Mouse (Mus musculus) limb, embryonic 14.5 days (tissue): ENCODE measurements at regions not wholly inside any gene's neighbourhood (a gene's known extent, or its start where the extent isn't known, plus 50 kb on each side); places are given as distances from the start of the nearest gene placed in this dataset.
A peak's percentile ranks its signal among the peaks of the same experiment; 100 is the strongest.

ENCODE experiments used
- ATAC-seq: fragments of 200-750 bp; cut with Nextera tagmentation; 2 replicates; pipeline ENCODE4 v1.8.0; 2017; ENCODE audit warnings: low read depth, moderate number of reproducible peaks, moderate TSS enrichment; ENCODE audit not compliant: low FRiP score
- DNase-seq: peaks from one replicate; pipeline ENCODE4 v3.0.0-alpha.2; 2015; ENCODE audit warnings: low spot score
- H3K27ac ChIP-seq: fragments of 300-500 bp; sonication (generic); replicated peaks from 2 replicates; pipeline ENCODE4 v1.5.1; 2014; ENCODE audit warnings: low read depth, mild to moderate bottlenecking, low read length, moderate library complexity, mixed read lengths
- H3K27me3 ChIP-seq: fragments of 300-500 bp; sonication (generic); 2 replicates; pipeline ENCODE4 v1.6.1; 2014; ENCODE audit warnings: low read length, mixed read lengths; ENCODE audit not compliant: control insufficient read depth, insufficient read depth
- H3K36me3 ChIP-seq: fragments of 300-500 bp; sonication (generic); 2 replicates; pipeline ENCODE4 v1.6.1; 2014; ENCODE audit warnings: mild to moderate bottlenecking, low read length, moderate library complexity, mixed read lengths; ENCODE audit not compliant: control insufficient read depth, insufficient read depth
- H3K4me1 ChIP-seq: fragments of 300-500 bp; sonication (generic); 2 replicates; pipeline ENCODE4 v1.6.1; 2014; ENCODE audit warnings: antibody characterized with exemption, low read length, mixed read lengths; ENCODE audit not compliant: control insufficient read depth, insufficient read depth
- H3K4me2 ChIP-seq: fragments of 300-500 bp; sonication (generic); replicated peaks from 2 replicates; pipeline ENCODE4 v1.6.1; 2014; ENCODE audit warnings: low read depth, mild to moderate bottlenecking, low read length, moderate library complexity; ENCODE audit not compliant: severe bottlenecking
- H3K4me3 ChIP-seq: fragments of 300-500 bp; sonication (generic); replicated peaks from 2 replicates; pipeline ENCODE4 v1.5.1; 2014; ENCODE audit warnings: low read length
- H3K9ac ChIP-seq: fragments of 300-500 bp; sonication (generic); 2 replicates; pipeline ENCODE4 v1.6.1; 2014; ENCODE audit warnings: mild to moderate bottlenecking, low read depth, low read length, moderate library complexity; ENCODE audit not compliant: severe bottlenecking
- H3K9me3 ChIP-seq: fragments of 300-500 bp; sonication (generic); 2 replicates; pipeline ENCODE4 v1.6.1; 2016; ENCODE audit warnings: low read length; ENCODE audit not compliant: control insufficient read depth
- POLR2A ChIP-seq: fragments of 200-500 bp; IDR thresholded peaks from 2 replicates; pipeline ENCODE4 v1.8.0; 2012; ENCODE audit warnings: inconsistent platforms, mild to moderate bottlenecking, moderate library complexity, borderline replicate concordance; ENCODE audit not compliant: insufficient read depth, insufficient read length; ENCODE audit errors: extremely low read depth
- WGBS: fragments of 180-500 bp; shearing (Covaris S2); extraction: QIAGEN DNeasy Blood & Tissue Kit; methylation state at CpG from one replicate; pipeline ENCODE4 v1.1.7; 2014; 5-methylcytosine and 5-hydroxymethylcytosine counted together

DNA sequence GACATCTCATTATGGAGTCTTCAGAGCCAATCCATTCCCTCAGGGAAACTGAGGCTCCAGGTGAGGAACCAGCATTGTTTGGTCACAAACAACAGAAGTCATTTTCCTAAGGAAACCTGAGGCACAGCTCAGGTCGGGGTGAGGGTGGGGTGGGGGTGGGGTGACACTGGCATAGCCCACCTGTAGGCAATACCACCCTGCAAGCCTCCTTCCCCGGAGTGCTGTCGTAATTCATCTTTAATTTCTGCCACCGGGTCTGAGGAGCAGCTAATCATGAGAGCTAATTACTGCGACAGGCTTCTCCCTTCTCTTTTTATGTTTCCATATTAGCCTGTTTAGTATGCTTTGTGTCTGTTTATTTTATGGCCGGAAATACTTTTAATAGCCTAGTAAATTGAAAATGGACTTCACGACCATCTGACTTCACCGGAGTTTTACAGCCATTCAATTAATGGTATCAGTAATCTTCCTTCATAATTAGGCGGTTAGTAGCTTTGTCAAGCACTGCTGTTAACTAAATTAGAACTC, 276.3 kb downstream of the Rybp start:
- Histone ChIP-seq H3K27ac (no peak overlapping the region), H3K9me3 (no peaks in the 10 kb centered on the region), H3K4me3 (no peak overlapping the region), H3K27me3 (peaks cover 27% of the 10 kb centered on the region), H3K36me3 (no peaks in the 10 kb centered on the region), H3K4me2 (peak overlapping the region; percentile 18), H3K9ac (no peak overlapping the region), H3K4me1 (peaks cover 28% of the 10 kb centered on the region)
- TF ChIP-seq POLR2A = no peak
- ATAC-seq (no peak), DNase-seq (no peak)
- WGBS = 9% methylated on average over 9 of the region's 9 CpGs

- no peak overlapping the region for H3K9ac ChIP-seq
- TF ChIP-seq POLR2A = no peak
- ATAC-seq (no peak), DNase-seq (no peak)
- 0 out of 2 replicates have a peak, but pooled peaks cover 5% of the 10 kb centered on the region for H3K4me1 ChIP-seq
- WGBS = 49% methylated on average over 13 of the region's 13 CpGs
- no peak overlapping the region for H3K4me3 ChIP-seq
- H3K4me2 ChIP-seq = no peak overlapping the region
- no peaks in the 10 kb centered on the region for H3K9me3 ChIP-seq
- H3K36me3 ChIP-seq = no peaks in the 10 kb centered on the region
- H3K27me3 ChIP-seq = peaks cover 57% of the 10 kb centered on the region; the same call in 1 of the 2 replicates
- H3K27ac ChIP-seq = no peak overlapping the region
These were observed 273.6 kb upstream of the Prok2 start for GRCm38 (mm10) chr6:99999711-100000365.

GRCm38 (mm10) chr6:99995970-99996956, 270.1 kb upstream of the Prok2 start:
- no peaks in the 10 kb centered on the region for H3K9me3 ChIP-seq
- no peak overlapping the region for H3K9ac ChIP-seq
- peaks cover 41% of the 10 kb centered on the region; the same call in 1 of the 2 replicates for H3K27me3 ChIP-seq
- no peak overlapping the region for H3K4me2 ChIP-seq
- ATAC-seq (no peak), DNase-seq (no peak)
- no peak for TF ChIP-seq POLR2A
- no peaks in the 10 kb centered on the region for H3K36me3 ChIP-seq
- peaks cover 17% of the 10 kb centered on the region for H3K4me1 ChIP-seq
- 62% methylated on average over 15 of the region's 15 CpGs for WGBS
- H3K27ac ChIP-seq = no peak overlapping the region
- no peak overlapping the region for H3K4me3 ChIP-seq

DNA sequence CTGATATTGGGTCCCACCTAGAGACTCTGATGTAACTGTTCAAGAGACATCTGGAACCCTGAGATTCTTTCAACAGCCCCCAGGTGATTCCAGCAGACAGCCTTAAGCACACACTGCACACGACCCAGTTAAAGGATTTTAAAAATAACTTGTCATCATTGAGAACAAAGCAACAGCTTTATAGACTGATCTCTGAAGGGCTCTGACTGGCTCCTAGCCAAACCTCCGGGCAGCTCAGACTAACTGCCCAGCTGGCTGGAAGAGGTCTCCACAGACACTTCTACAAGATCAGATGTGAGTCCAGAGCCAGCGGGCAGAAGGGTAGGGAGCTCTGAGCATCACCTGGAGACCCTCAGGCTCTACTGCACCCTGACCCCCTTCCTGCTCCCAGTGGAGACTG, 267.8 kb upstream of the Prok2 start:
- peaks cover 22% of the 10 kb centered on the region; the same call in 1 of the 2 replicates for H3K27me3 ChIP-seq
- DNase-seq = no peak

DNA sequence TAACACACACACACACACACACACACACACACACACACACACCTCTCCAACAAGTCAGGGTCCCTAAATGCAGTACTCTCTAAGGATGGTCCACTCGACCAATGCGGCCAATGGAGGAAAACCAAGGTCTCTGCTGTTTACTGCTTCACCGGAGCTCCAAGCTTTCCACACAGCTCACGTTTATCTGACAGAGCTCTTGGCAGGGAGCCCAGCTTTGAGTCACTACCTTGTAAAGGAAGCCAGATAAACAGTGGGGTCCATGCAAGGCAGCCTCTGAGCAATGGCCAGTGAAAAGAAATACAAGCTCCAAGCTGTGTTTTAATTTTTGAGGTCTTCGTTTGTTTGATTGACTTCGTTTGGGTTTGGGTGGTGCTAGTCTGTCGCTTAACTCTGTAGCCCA, 264.9 kb upstream of the Prok2 start:
- 26% methylated on average over 7 of the region's 7 CpGs for WGBS
- Histone ChIP-seq H3K4me3 (no peak overlapping the region), H3K27me3 (peaks cover 18% of the 10 kb centered on the region; the same call in 1 of the 2 replicates), H3K27ac (0 out of 2 replicates have a peak overlapping the region, but pooled peaks have one; percentile 10), H3K36me3 (no peaks in the 10 kb centered on the region), H3K9ac (no peak overlapping the region), H3K4me1 (peaks cover 21% of the 10 kb centered on the region), H3K9me3 (no peaks in the 10 kb centered on the region), H3K4me2 (no peak overlapping the region)
- ATAC-seq (peak; percentile 75), DNase-seq (peak; percentile 85)
- TF ChIP-seq POLR2A = no peak

More for the DNA sequence above, 267.8 kb upstream of the Prok2 start:
- TF ChIP-seq POLR2A = no peak
- Histone ChIP-seq H3K9me3 (no peaks in the 10 kb centered on the region), H3K27ac (no peak overlapping the region), H3K9ac (no peak overlapping the region), H3K4me3 (no peak overlapping the region), H3K36me3 (no peaks in the 10 kb centered on the region), H3K4me1 (peaks cover 24% of the 10 kb centered on the region), H3K4me2 (no peak overlapping the region)
- ATAC-seq = no peak
- WGBS = 31% methylated on average over 3 of the region's 3 CpGs
